Mouse (Mus musculus) kidney, adult 2 months (tissue): ENCODE results near the gene Kcmf1.

ENCODE experiments used
- CTCF ChIP-seq: fragments of 200-500 bp; conservative IDR thresholded peaks from 2 replicates; pipeline ENCODE4 v1.5.1; 2011; ENCODE audit warnings: low read depth, mild to moderate bottlenecking, control low read depth, low read length, moderate library complexity, mixed read lengths; ENCODE audit not compliant: insufficient read depth, insufficient read length
- POLR2A ChIP-seq: fragments of 200-500 bp; IDR thresholded peaks from one replicate; pipeline ENCODE4 v1.6.1; 2011; ENCODE audit warnings: low read depth, low read length, control low read depth

GRCm38 (mm10) chr6:72902254-72902990 is 2.6 kb upstream of the Kcmf1 start:
- TF ChIP-seq CTCF, result no peak
- TF ChIP-seq POLR2A, result no peak
